Mouse (Mus musculus): ENCODE results near the gene Gm340. TPM values are rescaled to one million over a fixed set of nuclear protein-coding genes. Genes with fewer than 3 reads are reported as not detected.

Gm340 gene
- 1.3 and 2.2 TPM in 2 replicates for polyA plus RNA-seq (2012; rRNA removed)

DNA sequence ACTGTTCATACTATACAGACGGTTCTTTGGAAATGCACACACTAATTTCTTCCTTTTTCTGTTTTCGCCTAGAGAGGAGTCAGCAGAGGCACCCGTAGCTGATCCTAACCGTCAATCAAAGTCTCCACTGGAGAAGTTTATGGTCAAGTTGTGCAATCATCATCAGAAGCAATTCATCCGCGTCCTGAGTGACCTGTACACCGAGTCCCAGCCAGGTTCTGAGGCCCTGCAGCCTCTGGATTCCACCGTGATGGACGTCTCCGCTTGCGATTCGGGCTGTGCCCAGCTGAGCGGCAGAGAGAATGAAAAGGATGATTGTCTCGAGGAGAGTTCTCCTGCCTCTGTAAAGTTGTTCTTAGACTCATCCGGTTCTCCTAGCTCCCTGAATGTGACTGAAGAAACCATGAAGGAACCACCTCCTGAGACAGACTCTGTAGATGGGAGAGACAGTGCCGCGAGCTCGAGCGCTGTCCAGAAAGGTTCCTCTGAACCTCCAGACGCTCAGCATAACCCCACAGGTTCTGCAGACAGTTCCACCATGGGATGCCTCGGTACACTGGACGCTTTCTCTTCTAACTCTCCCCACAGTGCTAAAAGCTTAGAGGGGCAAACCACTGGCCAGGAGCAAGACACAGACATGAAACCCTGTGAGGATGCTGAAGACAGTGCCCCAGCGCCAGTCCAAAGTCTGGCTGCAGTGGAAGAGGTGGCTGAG lies at the start of gene Gm340:
Gene Gm340 (plus strand): TSS at position 665 of the 715 bp plus-strand sequence.
- DNase-seq (ENCODE audit: low spot score), result no peak

DNA sequence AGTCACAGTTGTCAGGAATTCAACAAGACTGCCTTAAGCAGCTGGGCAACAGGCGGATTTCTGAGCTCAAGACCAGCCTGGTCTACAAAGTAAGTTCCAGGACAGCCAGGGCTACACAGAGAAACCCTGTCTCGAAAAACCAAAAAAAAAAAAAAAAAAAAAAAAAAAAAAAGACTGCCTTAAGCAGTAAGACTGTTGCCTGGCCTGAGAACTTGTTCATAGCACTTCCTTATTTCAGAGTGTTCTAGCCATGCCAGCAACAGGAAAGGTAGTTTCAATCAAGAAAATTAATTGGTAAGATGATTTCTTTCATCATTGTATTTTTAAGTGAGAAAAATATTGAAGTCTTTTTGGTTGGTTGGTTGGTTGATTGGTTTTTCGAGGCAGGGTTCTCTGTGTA lies 48.1 kb upstream of the Gm340 start:
- no peak for DNase-seq (ENCODE audit: low spot score)

DNA sequence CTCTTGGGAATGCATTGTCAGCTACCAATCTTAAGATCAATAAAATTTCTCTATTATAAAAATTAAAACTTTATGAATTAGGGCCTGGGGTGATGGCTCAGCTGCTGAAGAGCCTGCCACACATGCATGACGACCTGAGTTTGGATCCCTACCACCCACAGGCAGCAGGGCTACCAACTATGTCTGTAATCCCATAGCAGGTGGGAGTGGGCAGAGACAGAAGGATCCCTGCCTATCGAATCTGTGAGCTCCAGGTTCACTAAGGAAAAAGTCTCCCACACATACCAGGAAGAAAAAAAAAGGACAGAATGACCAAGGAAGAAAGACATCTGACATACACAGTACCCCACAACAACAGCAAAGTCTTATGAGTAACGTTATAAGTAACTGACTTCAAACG lies 25.2 kb upstream of the Gm340 start:
- no peak for DNase-seq (ENCODE audit: low spot score)

DNA sequence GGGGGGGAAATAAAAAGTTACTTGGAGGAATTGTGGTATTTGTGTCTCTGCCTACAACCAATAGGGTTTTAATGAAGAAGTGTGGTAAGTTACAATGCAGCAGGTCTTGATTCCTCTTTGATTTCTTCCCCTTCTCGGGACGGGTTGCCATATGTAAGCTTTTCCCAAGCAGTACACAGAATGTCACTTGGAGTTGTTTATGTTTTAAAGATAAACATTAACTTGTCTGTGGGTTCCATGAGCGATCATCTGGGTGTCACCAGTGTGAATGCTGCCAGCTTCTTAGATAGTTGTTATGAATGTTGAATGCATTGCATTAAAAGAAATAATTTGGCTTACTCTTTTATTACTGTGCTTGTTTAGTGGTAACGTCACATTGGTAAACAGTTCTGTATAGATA lies 24.7 kb upstream of the Gm340 start:
- no peak for DNase-seq (ENCODE audit: low spot score)

DNA sequence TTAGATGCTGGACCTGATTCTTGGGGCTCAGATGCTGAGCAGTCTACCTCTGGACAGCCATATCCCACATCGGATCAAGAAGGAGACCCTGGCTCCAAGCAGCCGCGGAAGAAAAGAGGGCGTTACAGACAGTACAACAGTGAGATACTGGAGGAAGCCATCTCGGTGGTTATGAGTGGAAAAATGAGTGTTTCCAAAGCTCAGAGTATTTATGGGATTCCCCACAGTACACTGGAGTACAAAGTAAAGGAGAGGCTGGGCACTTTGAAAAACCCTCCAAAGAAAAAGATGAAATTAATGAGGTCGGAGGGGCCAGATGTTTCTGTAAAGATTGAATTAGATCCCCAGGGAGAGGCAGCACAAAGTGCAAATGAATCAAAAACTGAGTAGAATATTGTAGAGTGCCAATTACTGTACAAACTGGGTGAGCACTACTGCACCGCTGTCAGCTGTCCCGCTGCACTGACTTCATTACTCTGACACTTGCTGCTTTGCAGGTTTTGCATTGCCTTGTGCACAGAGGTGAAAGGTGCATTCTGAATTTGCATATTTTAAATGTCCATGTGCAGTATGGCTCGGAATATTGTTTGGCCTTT lies 23.2 kb upstream of the Gm340 start:
- DNase-seq (ENCODE audit: low spot score), result no peak

DNA sequence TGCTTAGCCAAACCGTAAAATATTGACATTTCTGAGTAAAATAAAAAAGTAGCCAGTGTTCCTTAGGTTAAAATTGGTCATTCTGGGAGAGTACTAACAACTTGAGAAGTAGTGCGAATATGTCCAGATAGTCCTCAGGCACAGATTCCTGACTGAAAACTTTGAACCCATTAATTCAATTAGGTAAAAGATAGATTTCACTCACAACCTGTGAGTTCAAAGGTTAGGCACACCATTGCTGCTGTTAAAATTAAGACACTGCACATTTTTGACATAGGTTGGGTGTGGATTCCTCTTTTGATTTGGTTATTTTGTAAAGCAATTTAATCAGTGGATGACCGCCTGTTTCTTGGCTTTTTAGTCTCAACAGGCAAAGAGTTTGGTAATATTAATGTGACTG lies 21.3 kb upstream of the Gm340 start:
- no peak for DNase-seq (ENCODE audit: low spot score)

DNA sequence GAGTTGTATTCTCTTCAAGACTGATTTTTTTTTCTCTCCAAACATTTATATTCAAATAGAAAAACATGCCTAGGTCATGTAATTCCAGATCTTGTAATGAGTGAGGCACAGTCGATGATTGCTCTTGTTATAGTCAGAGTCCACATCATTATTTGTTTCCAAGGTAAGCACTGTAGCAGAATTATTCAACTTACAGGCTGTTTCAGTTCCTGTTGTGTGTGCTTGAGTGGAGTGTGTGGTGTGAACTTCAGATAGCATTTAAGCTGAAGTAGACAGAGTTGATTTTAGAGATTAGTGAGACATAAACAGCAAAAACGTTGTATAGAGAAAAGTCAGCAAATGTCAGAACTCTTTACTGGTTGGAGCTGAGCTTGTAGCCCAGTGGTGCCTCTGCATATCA lies 13.4 kb upstream of the Gm340 start:
- no peak for DNase-seq (ENCODE audit: low spot score)

DNA sequence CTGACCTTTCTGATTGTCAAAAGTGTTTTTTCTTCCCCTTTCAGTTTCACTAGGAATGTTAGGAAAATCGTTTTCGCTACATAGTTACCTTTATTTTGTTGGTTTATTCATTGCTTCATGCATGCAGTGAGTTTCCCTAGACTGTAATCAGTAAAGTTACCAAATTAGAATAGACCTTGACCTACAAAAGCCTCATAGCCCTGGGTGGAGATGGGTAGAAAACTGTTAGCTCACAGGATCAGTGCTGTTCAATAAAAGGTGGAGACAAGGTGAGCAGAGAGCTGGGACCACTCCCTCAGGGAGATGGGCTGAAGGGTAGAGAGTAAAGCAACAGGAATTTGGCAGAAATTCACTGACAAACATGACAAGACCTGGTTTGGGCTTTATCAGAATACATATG lies 8.5 kb upstream of the Gm340 start:
- no peak for DNase-seq (ENCODE audit: low spot score)

DNA sequence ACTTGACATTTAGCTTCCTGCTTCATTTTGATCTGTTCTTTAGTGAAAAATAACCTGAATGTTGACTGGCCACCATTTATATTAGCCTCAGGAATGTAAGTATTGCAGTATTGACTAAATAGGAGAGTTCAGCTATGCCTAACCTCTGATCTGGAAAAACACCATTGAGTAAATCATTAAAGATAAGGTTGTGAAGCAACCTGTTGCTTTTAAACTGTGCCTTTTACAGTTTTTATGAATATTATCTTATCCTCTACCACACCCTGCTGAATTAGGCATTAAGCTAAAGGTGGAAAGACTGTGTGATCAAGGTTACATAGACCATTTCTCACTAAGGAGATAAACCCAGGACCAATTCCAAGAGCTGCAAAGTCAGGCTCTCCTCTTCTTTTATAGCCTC lies 4.6 kb upstream of the Gm340 start:
- no peak for DNase-seq (ENCODE audit: low spot score)

DNA sequence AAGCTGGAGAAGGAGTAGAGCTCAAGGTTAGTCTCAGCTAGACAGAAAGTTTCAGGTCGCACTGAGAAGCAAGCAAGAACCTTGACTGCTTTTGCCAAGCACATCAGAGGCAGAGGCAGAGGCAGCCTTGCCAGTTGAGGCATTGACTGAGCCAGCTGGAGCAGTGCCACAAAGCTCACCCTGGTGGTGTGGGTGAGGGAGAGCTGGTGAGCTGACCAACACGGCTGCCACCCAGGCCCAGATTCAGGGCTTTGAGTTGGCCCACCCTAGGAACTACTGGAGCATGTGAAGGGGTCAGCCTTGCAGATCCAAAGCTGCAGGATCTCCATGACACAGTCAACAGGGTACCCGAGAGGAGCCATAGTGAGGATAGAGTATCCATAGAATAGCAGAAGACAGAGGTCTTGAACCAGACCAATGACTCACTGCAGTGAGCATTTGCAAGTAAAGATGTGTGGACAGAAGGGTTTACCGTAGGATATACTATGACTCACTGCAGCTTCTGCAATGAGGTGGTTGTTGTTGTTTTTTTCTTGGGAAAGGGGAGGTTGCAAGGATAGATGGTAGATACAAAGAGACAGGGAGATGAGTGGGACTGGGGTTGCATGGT lies 2.8 kb upstream of the Gm340 start:
- no peak for DNase-seq (ENCODE audit: low spot score)

DNA sequence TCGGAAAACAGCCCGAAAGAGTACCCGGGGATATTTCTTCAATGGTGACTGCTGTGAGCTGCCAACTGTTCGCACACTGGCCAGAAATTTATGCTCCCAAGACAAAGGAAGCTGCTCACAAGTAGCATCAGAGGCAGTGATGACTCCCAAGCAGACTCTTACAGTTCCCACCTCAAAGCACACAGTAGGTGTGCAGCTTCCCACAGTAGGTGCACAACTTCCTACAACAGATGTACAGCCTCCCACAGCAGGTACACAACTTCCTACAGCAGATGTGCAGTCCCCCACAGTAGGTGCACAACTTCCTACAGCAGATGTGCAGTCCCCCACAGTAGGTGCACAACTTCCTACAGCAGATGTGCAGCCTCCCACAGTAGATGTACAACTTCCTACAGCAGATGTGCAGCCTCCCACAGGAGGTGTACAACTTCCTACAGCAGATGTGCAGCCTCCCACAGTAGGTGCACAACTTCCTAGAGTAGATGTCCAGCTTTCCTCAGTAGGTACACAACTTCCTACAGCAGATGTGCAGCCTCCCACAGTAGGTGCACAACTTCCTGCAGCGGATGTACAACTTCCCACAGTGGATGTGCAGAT lies 846 bp downstream of the Gm340 start:
- no peak for DNase-seq (ENCODE audit: low spot score)

DNA sequence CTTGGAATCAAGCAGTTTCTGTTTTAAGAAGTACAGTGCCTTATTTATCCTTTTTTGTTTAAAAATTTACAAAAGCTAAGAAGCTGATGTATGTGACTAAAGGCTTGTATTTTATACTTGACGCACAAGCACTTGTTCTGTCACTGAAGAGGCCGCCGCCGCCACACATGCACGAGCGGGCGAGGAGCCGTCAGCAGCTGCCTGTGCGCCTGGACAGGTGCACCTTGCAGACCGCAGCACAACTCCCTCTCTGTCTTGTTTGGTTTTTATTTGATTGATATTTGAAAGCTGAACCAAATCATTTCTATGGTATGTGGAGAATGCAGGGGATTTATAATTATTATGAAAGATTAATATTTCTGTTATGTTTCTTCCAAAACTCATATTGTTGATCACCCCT lies 4.6 kb downstream of the Gm340 start:
- no peak for DNase-seq (ENCODE audit: low spot score)

DNA sequence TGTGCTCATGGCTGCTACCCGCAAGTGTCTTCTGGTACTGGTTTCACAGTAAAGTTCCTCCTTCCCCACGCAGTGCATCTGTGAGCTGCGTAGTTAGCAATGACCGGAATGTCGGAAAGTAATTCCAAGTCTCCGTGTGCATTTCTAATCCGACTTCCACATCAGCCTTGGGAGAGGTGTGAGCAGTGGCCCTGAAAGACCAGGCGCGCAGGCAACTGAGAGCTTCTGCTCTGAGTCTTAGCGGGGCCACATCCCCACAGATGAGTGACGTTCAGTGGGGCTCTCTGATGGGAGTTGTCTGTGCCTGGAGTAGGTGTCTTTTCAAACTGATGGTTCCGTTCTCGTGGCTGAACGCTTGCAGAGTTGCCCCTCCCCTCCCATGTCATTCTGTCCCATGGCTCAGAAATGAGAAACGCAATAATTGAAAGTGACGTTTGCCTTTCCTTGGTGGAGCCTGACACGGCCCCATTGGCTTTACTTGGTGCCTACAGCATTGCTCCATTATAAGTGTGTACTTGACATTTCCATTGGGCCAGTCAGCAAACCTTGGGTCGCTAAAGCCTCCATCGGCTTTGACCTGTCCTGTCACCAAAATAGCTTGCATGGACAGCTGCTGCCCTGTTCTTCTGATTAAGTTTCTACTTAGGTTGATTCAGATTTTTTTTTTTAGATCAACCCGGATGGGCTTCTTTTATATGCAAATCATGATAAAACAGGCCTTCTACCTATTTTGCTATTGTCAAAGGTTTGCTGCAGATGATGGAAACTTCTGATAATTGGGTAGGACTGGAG lies 5.5 kb downstream of the Gm340 start:
- no peak for DNase-seq (ENCODE audit: low spot score)

DNA sequence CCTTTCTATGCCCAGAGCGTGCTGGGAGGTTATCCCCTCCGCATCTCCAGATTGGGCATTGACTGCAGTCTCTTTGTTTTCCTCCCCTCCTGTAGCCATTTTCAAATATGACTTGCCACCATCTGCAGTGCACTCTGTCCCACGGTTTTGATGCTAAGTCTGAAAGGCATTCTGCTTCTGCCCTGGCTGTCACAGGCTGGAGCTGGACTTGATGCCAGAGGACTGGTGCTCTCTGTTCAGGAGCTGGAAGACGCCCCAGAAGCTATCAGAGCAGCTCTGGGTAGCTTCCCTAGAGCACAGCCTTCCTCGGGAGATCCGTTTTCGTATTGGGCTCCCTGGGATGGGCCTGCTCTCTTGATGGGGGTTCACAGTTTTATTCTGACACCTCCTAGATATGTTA lies 6.9 kb downstream of the Gm340 start:
- no peak for DNase-seq (ENCODE audit: low spot score)

DNA sequence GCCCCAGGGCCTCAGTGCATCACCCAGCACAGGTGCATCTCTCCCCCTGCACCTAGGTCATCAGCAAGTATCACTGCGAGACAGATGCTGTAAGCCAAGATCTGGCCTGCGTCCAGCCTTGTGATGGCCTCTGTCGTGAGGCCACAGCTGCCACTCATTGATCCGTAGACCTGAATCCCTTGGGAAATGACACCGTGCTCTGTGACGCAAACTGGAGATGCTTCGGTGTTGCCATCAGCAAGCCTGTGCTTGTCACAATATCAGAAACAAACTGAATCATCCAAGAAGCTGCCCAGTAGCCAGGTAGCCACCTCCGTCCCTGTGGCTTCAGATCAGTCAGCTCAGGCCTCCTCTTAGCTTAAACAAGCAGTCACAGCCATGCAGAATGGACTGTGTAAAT lies 7.5 kb downstream of the Gm340 start:
- no peak for DNase-seq (ENCODE audit: low spot score)

DNA sequence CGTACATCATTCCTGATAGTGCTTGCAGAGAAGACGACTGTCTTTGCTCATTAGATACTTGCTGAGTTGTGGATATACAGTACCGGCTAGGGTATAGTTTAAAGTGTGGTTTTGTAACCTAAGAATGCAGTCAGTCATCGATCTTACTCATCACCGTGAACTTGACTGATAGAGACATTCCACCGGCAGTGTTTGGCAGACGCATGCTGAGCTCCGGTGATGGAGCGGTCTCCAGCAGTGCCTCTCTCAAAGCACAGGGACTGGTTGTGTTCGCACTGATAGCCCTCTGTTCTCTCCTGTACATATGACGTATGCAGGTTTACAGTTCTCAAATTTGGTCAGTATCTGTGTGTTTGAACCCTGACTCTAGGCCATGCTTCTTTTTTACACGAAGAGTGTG lies 9.6 kb downstream of the Gm340 start:
- DNase-seq (ENCODE audit: low spot score), result no peak

DNA sequence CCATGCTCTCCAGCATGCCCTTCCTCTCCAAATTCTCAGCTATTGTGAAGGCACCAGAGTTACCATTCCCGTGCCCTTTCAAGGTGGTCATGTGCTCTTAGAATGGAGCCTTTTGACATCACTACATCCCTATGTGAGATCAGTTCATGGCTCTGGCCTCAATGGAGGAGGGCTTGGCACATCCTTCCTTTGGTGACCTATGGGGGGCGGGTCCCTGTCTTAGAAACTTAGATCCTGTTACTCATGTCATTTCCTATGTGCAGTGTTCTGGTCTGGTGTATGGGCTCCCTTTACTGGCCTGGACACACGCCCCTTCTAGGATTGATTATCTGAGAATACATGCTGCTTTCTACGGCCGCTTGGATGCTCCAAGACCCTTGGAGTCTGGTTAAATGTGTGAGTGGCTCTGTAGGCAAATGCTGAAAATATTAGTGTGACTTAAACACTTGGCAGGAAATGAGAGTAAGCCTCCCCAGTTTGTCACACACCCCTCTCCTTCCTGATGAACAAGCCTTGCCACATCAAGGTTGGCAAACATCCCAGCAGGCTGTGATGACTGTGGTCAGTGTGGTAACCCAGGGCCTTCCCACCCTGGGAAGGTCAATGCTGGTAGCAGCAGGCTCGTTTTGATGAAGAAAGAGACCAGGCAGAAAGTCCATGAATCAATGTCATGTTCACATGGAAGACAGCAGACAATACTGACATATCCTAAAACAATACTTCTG lies 15.2 kb downstream of the Gm340 start:
- DNase-seq (ENCODE audit: low spot score), result no peak

DNA sequence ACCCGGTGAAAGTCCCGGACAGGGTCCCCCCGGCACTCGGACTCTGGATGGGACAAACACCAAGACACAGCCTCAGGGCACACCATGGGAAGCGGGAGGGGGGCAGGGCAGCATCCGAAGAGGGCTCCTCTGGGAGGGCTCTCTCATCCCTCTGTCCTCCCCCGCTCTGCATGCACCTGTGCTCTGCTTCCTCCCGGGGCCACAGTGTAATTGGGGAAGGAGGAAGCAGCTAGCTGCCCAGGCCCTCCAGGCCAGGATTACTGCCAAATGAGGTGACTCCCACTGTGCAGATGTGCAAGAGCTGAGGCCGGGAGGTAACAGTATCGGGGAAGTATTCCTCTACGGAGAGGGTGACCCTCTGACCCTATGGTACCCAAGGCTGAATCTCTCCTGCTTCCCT lies 18.5 kb downstream of the Gm340 start:
- DNase-seq (ENCODE audit: low spot score), result no peak

DNA sequence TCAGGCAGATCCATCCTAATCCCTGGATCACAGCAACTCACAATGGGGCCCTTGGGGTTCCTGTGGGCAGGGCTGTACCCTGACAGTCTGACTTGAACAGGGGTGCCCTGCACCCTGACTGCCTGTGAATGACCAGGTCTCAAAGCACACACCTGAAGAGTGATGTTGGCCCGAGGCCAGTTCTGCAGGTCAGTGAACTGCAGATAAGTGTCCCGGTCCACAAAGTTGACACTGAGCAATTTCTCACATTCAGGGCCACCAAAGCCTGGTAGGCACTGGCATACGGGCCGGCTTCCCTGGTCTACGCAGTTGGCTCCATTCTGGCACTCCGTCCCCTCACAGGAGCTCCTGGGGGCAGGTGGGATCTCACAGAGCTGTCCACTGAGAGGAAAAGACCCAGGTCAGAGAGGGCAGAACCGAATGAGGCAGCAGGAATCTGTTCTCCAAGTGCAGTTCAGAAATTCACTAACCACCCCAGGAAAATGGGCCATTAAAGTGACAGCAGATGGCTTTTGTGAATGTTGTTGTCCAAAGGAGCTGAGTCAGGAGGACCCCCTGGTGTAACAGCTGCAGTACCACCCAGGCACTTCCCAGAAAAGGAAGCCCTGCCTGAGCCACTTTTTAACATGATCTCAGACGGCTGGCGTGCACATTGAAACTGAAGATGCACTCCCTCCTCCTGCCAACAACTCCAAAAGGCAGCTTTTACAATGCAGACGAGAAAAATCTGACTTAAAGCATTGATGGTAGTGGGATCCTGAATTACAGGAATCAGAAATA lies 24.2 kb downstream of the Gm340 start:
- no peak for DNase-seq (ENCODE audit: low spot score)

DNA sequence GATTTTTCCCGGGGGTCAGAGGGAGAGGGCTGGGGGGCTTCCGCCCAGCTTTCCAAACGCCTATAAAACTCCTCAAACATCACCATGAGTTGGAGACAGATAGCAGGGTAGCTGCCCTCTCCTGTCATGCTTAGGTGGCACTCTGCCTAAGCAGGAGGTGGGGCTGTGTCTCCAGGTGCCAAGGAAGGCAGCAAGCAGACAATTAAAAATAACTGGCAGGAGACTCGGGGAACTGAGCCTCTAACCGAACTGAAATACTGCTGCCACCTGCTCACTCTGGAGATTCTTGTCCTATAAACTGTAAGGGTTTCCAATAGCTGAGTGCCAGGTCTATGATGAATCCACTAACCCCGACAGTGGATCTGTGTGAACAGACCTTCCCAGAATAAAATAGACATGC lies 29.5 kb downstream of the Gm340 start:
- no peak for DNase-seq (ENCODE audit: low spot score)
